Mouse (Mus musculus) ES-Bruce4 (cell line): ENCODE data around the gene Ccdc141.

Experiments
- CTCF ChIP-seq: IDR thresholded peaks from one replicate; pipeline ENCODE4 v1.8.1; 2011; ENCODE audit warnings: low read depth, low read length
- EP300 ChIP-seq: IDR thresholded peaks from 2 replicates; pipeline ENCODE4 v1.6.1; 2011; ENCODE audit warnings: low read depth, low read length; ENCODE audit not compliant: insufficient read depth

- TF ChIP-seq EP300 (no peak), CTCF (no peak)
Observed at GRCm38 (mm10) chr2:76962045-76962432, 208.4 kb downstream of the Ccdc141 start.
